Mouse (Mus musculus) retina, adult 2 months (tissue): ENCODE results near the gene Siva1.

Experiments
- DNase-seq: peaks from one replicate; pipeline ENCODE4 v3.0.0-alpha.2; 2012; ENCODE audit warnings: low read depth, low spot score

Gene Siva1

DNA sequence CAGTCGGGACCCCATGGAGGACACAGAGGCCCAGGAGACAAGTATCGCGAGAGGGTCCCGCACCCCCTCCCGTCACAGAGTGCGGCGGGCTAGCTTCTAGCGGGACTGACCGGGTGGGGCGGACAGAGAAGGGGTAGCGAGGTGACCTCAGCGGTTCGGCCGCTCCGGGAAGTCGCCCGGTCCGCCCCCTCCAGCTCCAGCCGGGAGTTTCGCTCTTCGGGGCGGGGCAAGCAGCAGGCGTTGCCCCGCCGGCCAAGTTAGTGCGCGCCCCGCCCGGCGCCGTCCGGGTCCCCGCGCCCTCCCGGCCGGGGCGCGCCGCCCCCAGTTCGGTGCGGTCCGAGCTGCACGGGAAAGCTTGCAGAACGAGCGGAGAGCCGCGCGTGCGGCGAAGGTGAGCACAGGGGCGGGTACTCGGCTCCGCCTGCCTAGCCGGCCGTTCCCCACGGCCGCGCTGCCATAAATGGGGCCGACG, 34.1 kb downstream of the Siva1 start, which contains the start of gene Zbtb42:
Zbtb42 (plus strand) TSS at position 274 of the 472 bp plus-strand sequence.
- DNase-seq = no peak

DNA sequence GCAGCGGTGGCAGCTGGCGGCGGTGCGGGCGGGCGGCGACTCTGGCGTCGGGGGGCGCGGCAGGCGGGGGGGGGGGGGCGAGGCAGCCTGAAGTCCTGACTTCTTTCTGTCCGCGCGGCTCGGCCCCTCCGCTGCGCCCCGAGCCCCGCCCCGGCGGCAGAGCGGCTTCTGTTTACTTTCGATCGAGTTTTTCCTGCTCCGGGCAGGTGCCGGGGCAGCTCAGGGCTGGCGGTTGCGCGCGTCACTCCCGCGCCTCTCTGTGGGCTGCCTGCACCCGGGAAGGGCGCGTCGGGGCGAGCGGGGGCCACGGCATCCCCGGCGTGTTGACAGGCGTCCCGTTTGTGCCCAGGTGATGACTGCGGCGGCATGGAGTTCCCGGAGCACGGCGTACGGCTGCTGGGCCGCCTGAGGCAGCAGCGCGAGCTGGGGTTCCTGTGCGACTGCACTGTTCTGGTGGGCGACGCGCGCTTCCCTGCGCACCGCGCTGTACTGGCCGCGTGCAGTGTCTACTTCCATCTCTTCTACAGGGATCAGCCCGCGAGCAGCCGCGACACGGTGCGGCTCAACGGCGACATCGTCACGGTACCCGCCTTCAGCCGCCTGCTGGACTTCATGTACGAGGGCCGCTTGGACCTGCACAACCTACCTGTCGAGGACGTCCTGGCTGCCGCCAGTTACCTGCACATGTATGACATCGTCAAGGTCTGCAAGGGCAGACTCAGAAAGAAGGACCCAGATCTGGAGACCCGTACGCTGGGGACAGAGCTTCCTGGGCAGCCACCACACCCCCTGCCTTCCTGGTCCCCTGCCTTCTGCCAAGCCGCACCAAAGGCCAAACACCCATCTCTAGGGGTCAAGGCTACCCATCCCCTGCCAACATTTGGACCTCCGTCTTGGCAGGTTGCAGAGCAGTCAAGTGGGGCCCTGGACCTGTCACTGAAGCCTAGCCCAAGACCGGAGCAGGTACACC, 34.8 kb downstream of the Siva1 start:
- DNase-seq = no peak

GRCm38 (mm10) chr12:112683351-112683750, 38.9 kb downstream of the Siva1 start:
- DNase-seq = no peak

DNA sequence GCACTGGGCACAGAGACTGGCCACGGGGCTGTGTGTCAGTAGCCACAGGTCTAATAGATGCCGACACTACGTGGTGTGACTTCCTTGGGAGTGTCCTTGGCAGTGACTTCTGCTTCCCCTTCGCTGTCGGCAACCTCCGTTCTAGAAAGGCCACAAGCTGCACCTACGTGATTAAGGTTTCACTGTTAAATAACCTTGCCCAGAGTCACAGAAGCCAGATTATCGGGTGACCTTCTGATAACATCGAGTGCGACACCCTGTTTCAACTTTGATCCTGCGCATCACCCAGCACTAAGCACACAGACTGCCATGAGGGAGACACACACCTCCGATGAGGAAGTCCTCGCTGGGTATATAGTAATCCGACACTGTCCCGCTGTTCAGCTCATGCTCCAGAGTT, 44.0 kb downstream of the Siva1 start:
- DNase-seq = no peak

DNA sequence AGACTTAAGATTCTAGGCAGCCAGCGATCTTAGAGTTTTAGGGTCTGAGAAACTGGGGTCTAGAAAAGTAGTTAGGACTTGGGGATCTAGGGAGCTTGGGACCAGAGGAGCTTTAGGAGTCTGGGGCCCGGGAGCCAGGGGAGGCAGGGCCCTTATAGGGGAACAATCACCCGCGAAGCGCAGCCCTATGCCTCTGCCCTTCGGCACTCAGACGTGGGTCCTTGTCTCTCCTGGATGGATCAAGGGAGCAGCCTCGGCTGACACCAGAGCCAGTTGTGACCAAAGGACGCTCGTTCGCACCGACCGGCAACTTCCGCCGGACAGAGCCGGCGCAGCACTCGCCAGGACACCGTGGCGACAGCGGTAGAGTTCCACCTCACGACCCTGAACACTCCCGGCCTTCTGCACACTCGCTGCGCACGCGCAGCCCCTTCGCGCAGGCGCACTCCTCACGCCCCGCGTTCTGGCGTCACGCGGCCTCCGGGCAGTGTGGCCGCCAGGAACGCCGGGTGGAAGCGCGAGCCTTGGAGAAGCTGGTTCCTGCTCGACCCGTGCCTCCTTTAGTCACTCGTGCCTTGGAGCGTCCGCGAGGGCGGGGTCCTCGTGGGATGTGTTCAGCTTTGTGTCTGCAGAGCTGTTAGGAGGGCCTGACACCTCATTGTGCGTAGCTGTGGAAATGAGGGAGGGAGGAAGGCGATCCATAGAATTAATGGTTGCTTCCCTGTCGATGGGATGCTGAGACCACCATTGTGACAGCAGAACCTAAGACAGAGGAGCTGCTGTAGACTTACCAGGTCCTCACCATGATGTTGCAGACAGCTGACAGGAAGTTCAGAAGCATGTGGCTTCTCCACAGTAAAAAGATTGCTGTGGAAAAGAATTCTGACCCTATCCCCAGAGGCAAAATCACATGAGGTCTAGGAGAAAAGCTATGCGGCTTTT, 49.0 kb downstream of the Siva1 start:
- DNase-seq = peak; percentile 87

- DNase-seq = no peak
Observed at GRCm38 (mm10) chr12:112694127-112694475, 49.6 kb downstream of the Siva1 start.

DNA sequence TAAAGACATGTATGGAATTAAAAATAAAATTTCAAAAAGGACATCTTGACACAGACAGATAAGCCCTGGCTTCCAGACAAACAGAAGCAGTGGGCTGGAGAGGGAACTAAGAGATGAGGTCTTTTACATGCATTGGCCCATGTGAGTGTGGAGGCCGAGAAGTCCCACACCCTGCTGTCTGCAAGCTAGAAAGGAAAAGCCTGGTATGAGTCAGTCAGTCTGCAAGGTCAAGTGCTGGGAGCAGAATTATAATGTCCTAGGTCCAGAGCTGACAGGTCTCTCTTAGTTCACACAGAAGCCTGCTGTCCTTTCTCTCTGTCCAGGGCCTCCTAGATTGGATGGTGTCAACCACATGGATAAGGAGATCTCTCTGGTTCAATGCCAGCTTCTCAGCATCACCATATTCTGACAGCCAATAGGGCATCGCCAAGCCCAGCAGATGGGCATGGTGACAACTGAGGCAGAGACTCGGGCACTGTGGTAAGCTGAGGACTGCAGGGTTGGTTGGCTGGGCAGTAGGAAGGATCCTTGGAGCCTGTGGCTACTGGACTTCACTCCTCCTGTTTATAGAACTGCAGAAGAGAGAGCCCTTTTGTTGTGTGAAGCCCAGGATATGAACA, 52.4 kb downstream of the Siva1 start:
- DNase-seq = no peak
